Mouse (Mus musculus): ENCODE results near the gene Mchr1.

DNA sequence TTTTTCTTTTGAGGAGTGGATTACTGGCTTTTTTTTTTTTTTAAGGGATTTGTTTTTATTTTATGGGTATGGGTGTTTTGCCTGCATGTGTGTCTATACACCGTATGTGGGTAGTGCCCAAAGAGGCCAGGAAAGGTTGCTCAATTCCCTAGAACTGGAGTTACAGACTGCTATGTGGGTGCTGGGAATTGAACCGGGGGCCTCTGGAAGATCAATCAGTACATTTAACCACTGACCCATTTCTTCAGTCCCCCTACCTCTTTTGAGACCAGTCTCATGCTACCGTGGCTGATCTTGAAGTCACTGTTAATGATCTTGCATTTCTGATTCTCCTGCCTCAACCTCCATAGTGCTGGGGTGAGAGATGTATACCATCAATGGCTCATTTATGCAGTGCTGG is 8.0 kb upstream of the Mchr1 start:
- TF ChIP-seq CTCF (IDR thresholded peaks at IDR 0.05), result no peak
- TF ChIP-seq EP300 (IDR thresholded peaks at IDR 0.05), result no peak

Data from lung, postnatal 0 days (tissue).